Mouse (Mus musculus) layer of hippocampus, adult 9-10 months (tissue): ENCODE measurements at regions not wholly inside any gene's neighbourhood (a gene's known extent, or its start where the extent isn't known, plus 50 kb on each side); places are given as distances from the start of the nearest gene placed in this dataset.

Source experiments
- DNase-seq: peaks from one replicate; pipeline ENCODE4 v3.0.0; 2022; ENCODE audit warnings: low spot score

- no peak for DNase-seq
Observed at GRCm38 (mm10) chr1:104226493-104226892, 541.8 kb upstream of the Cdh20 start.

DNA sequence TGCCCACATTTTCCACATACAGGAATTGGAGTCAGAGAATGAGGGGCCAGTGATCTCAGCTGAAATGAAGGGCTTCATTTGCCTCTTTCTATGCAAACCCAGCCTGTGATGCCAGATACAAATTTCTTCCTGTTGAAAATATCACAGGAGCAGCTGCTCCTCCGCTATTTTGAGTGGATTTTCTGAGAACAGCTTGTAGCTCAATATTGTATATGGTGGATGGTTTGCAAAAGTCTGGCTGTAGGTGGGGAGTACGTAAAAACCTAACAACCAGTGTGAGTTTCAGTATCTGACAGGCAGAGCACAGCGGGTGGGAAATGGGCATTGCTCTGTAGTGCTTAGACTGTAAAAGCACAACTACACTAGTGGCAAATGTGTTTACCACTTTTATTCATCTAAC is 541.4 kb upstream of the Cdh20 start:
- DNase-seq = peak; percentile 39

- DNase-seq = no peak
Observed at GRCm38 (mm10) chr1:104241605-104242004, 526.7 kb upstream of the Cdh20 start.

GRCm38 (mm10) chr1:104265775-104266174 is 502.6 kb upstream of the Cdh20 start:
- no peak for DNase-seq

DNA sequence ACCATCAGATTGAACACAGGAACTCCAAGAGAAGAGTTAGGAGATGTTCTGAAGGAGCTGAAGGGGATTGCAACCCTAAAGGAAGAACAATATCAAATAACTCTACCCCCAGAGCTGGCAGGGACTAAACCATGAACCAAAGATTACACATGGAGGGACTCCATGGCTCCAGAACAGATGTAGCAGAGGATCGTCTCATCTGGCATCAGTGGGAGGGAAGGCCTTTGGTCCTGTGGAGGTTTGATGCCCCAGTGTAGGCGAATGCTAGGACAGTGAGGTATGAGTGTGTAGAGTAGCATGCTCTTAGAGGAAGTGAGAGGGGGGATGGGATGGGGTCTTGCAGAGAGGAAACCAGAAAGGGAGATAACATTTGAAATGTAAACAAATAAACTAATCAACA is 460.4 kb upstream of the Cdh20 start:
- no peak for DNase-seq

- DNase-seq = no peak
Observed at GRCm38 (mm10) chr1:104311617-104312016, 456.7 kb upstream of the Cdh20 start.

DNA sequence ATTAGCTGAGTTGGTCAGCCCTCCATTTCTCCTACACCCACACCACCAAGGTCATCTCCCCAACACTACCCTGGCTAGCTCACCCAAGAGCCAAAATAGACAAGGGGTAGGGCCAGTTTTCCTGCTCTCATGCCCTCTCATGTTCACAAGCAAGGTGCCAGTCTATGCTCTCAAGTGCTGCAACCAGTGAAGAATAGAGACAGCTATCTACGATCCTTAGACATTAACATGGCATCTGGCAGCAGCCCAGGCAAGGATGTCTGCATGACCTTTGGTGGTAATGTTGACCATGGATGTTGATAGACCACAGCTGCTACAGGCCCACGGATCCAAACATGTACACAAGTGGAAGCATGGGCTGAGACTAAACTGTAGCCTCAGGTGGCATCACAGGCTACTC is 453.3 kb upstream of the Cdh20 start:
- no peak for DNase-seq

DNA sequence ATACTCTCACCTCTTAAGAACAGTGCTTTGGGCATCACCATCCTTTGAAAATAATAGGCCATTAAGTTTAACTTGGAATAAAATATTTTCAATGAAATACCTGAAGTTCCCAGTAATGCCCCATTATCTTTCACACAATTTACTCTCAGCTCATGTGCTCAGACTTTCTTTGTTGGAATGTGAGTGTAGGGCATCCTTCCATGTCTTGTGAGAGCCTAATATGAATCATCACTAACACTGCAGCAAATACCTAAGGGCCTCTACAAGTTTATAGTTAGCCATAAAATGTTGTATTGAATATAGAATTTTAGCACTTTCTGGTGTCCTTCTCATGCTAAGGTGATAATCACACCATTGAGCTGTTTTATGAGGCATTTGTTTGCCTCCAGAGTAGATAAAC is 450.3 kb upstream of the Cdh20 start:
- no peak for DNase-seq

- no peak for DNase-seq
Observed at GRCm38 (mm10) chr1:104332666-104333370, 435.5 kb upstream of the Cdh20 start.

GRCm38 (mm10) chr1:104333577-104333976 is 434.8 kb upstream of the Cdh20 start:
- DNase-seq = no peak
